Mouse (Mus musculus) liver, adult 2 months (tissue): ENCODE measurements at regions not wholly inside any gene's neighbourhood (a gene's known extent, or its start where the extent isn't known, plus 50 kb on each side); places are given as distances from the start of the nearest gene placed in this dataset.

ENCODE experiments used
- CTCF ChIP-seq: fragments of 200-500 bp; IDR thresholded peaks from 2 replicates; pipeline ENCODE4 v1.5.1; 2011; ENCODE audit warnings: low read depth, low read length, control low read depth
- POLR2A ChIP-seq: fragments of 200-500 bp; IDR thresholded peaks from 2 replicates; pipeline ENCODE4 v1.6.1; 2011; ENCODE audit warnings: low read length, control low read depth; ENCODE audit not compliant: insufficient read depth; ENCODE audit errors: extremely low read depth

DNA sequence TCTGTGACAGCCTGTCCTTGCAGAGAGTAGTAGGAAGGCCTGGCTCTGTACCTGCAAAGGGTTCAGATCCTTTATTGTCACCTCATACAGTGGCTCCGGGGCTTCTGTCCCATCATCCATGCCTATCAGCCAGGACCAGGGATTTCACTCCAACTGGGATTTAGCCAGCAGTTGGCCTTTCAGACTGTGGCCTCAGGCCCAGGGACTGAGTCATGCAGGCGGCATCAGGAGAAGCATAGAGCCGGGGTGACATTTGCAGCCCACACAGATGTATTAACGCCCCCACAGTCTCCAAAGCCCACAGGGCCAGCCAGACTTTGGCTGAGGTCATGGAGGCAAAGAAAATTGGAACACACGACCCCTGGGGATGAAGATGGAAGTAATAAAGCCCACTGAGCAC, 222.9 kb downstream of the CK137956 start:
- TF ChIP-seq POLR2A (no peak), CTCF (no peak)
